Mouse (Mus musculus) CH12.LX (cell line): ENCODE measurements around the gene Pdlim3. TPM values are rescaled to one million over a fixed set of nuclear protein-coding genes. Genes with fewer than 3 reads are reported as not detected.

Source experiments
- DNase-seq: peaks from one replicate; pipeline ENCODE4 v3.0.0-alpha.2; 2013; ENCODE audit errors: extremely low read depth
- H3K27ac ChIP-seq: 2 replicates; pipeline ENCODE4 v1.5.1; 2012; ENCODE audit warnings: low read depth, mild to moderate bottlenecking, control low read depth, moderate library complexity; ENCODE audit not compliant: insufficient read depth
- H3K27me3 ChIP-seq: replicated peaks from 2 replicates; pipeline ENCODE3; 2012; ENCODE audit warnings: inconsistent platforms
- H3K36me3 ChIP-seq, 2 experiments: replicated peaks in 1 of 2; 2 replicates each; pipeline versions ENCODE3 to v1.6.1; 2012; ENCODE audit warnings: inconsistent platforms in 1 of 2, low read length in 1 of 2, mild to moderate bottlenecking in 1 of 2, mixed read lengths in 1 of 2, moderate library complexity in 1 of 2; ENCODE audit not compliant: control insufficient read depth in 1 of 2, insufficient read depth in 1 of 2
- H3K4me1 ChIP-seq, 2 experiments: 2 replicates each; pipeline ENCODE4 v1.6.1; 2012; ENCODE audit warnings: inconsistent platforms in 1 of 2, moderate library complexity in 1 of 2; ENCODE audit not compliant: insufficient read depth in 2 of 2, control insufficient read depth in 1 of 2
- H3K4me2 ChIP-seq: 2 replicates; pipeline ENCODE4 v1.6.1; 2012; ENCODE audit warnings: low read depth, mild to moderate bottlenecking, control low read depth; ENCODE audit not compliant: poor library complexity, insufficient read depth, severe bottlenecking
- H3K4me3 ChIP-seq, 3 experiments: fragments of 150-350 bp in 1 of 3; sonication (generic) in 1 of 3; replicated peaks in 1 of 3; 2 replicates each; pipeline versions ENCODE3 to v1.5.1; 2011 to 2012; ENCODE audit warnings: low read depth in 2 of 3, low read length in 2 of 3, mild to moderate bottlenecking in 2 of 3, moderate library complexity in 2 of 3, control low read depth in 1 of 3, improper control_type of control experiment in 1 of 3, inconsistent platforms in 1 of 3, mixed read lengths in 1 of 3; ENCODE audit not compliant: poor library complexity in 1 of 3
- H3K79me2 ChIP-seq: replicated peaks from 2 replicates; pipeline ENCODE4 v1.6.1; 2012; ENCODE audit warnings: mild to moderate bottlenecking, moderate library complexity; ENCODE audit not compliant: control insufficient read depth, poor library complexity, insufficient read depth, severe bottlenecking; ENCODE audit errors: extremely low read depth
- H3K9ac ChIP-seq: 2 replicates; pipeline ENCODE4 v1.6.1; 2012; ENCODE audit warnings: low read depth, mild to moderate bottlenecking, control low read depth, moderate library complexity; ENCODE audit not compliant: insufficient read depth
- H3K9me3 ChIP-seq: replicated peaks from 2 replicates; pipeline ENCODE3; 2012; ENCODE audit warnings: low read length, inconsistent platforms, mixed read lengths
- CHD2 ChIP-seq: IDR thresholded peaks from 2 replicates; pipeline ENCODE4 v1.6.1; 2011; ENCODE audit warnings: low read length, improper control_type of control experiment
- E2F4 ChIP-seq: IDR thresholded peaks from 2 replicates; pipeline ENCODE4 v1.6.1; 2011; ENCODE audit warnings: low read depth, low read length, improper control_type of control experiment; ENCODE audit not compliant: insufficient replicate concordance
- EP300 ChIP-seq: IDR thresholded peaks from 2 replicates; pipeline ENCODE4 v1.6.1; 2011; ENCODE audit warnings: low read length, improper control_type of control experiment
- IRF4 ChIP-seq: IDR thresholded peaks from 2 replicates; pipeline ENCODE4 v1.6.1; 2014; ENCODE audit warnings: low read depth, mild to moderate bottlenecking, inconsistent platforms, low read length, improper control_type of control experiment
- JUND ChIP-seq: conservative IDR thresholded peaks from 2 replicates; pipeline ENCODE4 v1.6.1; 2011; ENCODE audit warnings: low read depth, low read length, improper control_type of control experiment
- KAT2A ChIP-seq: IDR thresholded peaks from 2 replicates; pipeline ENCODE4 v1.6.1; 2012; ENCODE audit warnings: low read length, improper control_type of control experiment, inconsistent platforms; ENCODE audit not compliant: insufficient replicate concordance
- MAFK ChIP-seq: IDR thresholded peaks from 2 replicates; pipeline ENCODE4 v1.6.1; 2011; ENCODE audit warnings: low read length, improper control_type of control experiment; ENCODE audit not compliant: insufficient replicate concordance
- MAX ChIP-seq: IDR thresholded peaks from 2 replicates; pipeline ENCODE4 v1.6.1; 2011; ENCODE audit warnings: low read length, improper control_type of control experiment
- MAZ ChIP-seq: IDR thresholded peaks from 2 replicates; pipeline ENCODE4 v1.6.1; 2012; ENCODE audit warnings: low read depth, mild to moderate bottlenecking, inconsistent platforms, low read length, improper control_type of control experiment, moderate library complexity
- MYC ChIP-seq: IDR thresholded peaks from 2 replicates; pipeline ENCODE4 v1.6.1; 2011; ENCODE audit warnings: low read depth, mild to moderate bottlenecking, improper control_type of control experiment, low read length
- NELFE ChIP-seq: IDR thresholded peaks from 2 replicates; pipeline ENCODE4 v1.6.1; 2011; ENCODE audit warnings: low read depth, low read length, improper control_type of control experiment
- PAX5 ChIP-seq: IDR thresholded peaks from 2 replicates; pipeline ENCODE4 v1.6.1; 2012; ENCODE audit warnings: low read length, inconsistent platforms, mixed read lengths
- RAD21 ChIP-seq: IDR thresholded peaks from 2 replicates; pipeline ENCODE4 v1.6.1; 2011; ENCODE audit warnings: low read depth, mild to moderate bottlenecking, low read length, improper control_type of control experiment, moderate library complexity
- SIN3A ChIP-seq: IDR thresholded peaks from 2 replicates; pipeline ENCODE4 v1.6.1; 2012; ENCODE audit warnings: low read length, improper control_type of control experiment, inconsistent platforms
- TCF12 ChIP-seq: IDR thresholded peaks from 2 replicates; pipeline ENCODE4 v1.6.1; 2014; ENCODE audit warnings: low read depth, mild to moderate bottlenecking, inconsistent platforms, low read length, improper control_type of control experiment
- UBTF ChIP-seq: IDR thresholded peaks from 2 replicates; pipeline ENCODE4 v1.6.1; 2012; ENCODE audit warnings: low read depth, mild to moderate bottlenecking, inconsistent platforms, low read length, improper control_type of control experiment, moderate library complexity
- USF1 ChIP-seq: IDR thresholded peaks from 2 replicates; pipeline ENCODE4 v1.6.1; 2014; ENCODE audit warnings: low read depth, mild to moderate bottlenecking, inconsistent platforms, low read length, improper control_type of control experiment
- ZNF384 ChIP-seq: IDR thresholded peaks from 2 replicates; pipeline ENCODE4 v1.6.1; 2012; ENCODE audit warnings: low read depth, low read length, improper control_type of control experiment, inconsistent platforms
- dilution Hi-C: fragments of 300-500 bp; cut with MboI; formaldehyde crosslinking; loops from 2 replicates; pipeline ENCODE4 v1.14.3; 2020; ENCODE audit warnings: low sequenced_read_pairs; ENCODE audit not compliant: extremely low pct_unique_long_range_greater_than_20kb, extremely low pct_ligation_motif_present
- in situ Hi-C: fragments of 300-500 bp; cut with MboI; formaldehyde crosslinking; loops from 3 replicates; pipeline ENCODE4 v1.14.3; 2019; ENCODE audit warnings: low sequenced_read_pairs, low pct_ligation_motif_present, low pct_unique_long_range_greater_than_20kb, mixed read lengths
- polyA plus RNA-seq: library from polyadenylated mRNA; unstranded; fragments of >175 nt; gene quantifications from 2 replicates; pipeline ENCODE4 v1.2.1, GENCODE M21; 2012; ENCODE audit warnings: low read depth; ENCODE audit not compliant: insufficient read length
- total RNA-seq, 2 experiments: library from RNA; depleted of rRNA; stranded (reverse); fragments of 300-350 nt in 1 of 2; fragments of >200 nt in 1 of 2; gene quantifications; 2 replicates each; pipeline ENCODE4 v1.2.3; 2012 to 2014

Gene Pdlim3
- total and polyA plus RNA-seq, 3 experiments = 0.15 TPM; not detected in 2

GRCm38 (mm10) chr8:45903659-45904058 lies 18.4 kb downstream of the Pdlim3 start:
- H3K27me3 ChIP-seq = no peaks in the 10 kb centered on the region

GRCm38 (mm10) chr8:45905591-45906250 lies 20.5 kb downstream of the Pdlim3 start:
- peaks cover under 1 to 11% of the 10 kb centered on the region in 2 experiments; a peak in 2 of 4 replicates for H3K4me1 ChIP-seq
- dilution Hi-C loops = no loop called here
- no peak for DNase-seq
- H3K9ac ChIP-seq = no peak overlapping the region
- no peaks in the 10 kb centered on the region for H3K36me3 ChIP-seq
- no peaks in the 10 kb centered on the region for H3K79me2 ChIP-seq
- H3K9me3 ChIP-seq = no peaks in the 10 kb centered on the region
- H3K4me3 ChIP-seq = no peak overlapping the region
- no peak overlapping the region for H3K4me2 ChIP-seq
- no peak overlapping the region for H3K27ac ChIP-seq
- no peaks in the 10 kb centered on the region for H3K27me3 ChIP-seq
- no peak for TF ChIP-seq EP300
- no peak for TF ChIP-seq CHD2
- TF ChIP-seq TCF12 = no peak
- no peak for TF ChIP-seq SIN3A
- TF ChIP-seq MAFK = no peak
- no peak for TF ChIP-seq KAT2A
- no peak for TF ChIP-seq JUND
- no peak for TF ChIP-seq RAD21
- no peak for TF ChIP-seq MAX
- no peak for TF ChIP-seq MAZ
- in situ Hi-C loops = no loop called here

More at GRCm38 (mm10) chr8:45903659-45904058, 18.4 kb downstream of the Pdlim3 start:
- Histone ChIP-seq H3K4me3 (no peak overlapping the region), H3K4me2 (no peak overlapping the region), H3K79me2 (no peaks in the 10 kb centered on the region), H3K36me3 (no peaks in the 10 kb centered on the region), H3K9me3 (no peaks in the 10 kb centered on the region), H3K9ac (no peak overlapping the region), H3K27ac (no peak overlapping the region), H3K4me1 (peaks cover 6 to 18% of the 10 kb centered on the region in 2 experiments; a peak in 3 of 4 replicates)
- in situ Hi-C loops = no loop called here
- TF ChIP-seq UBTF (no peak), ZNF384 (no peak), RAD21 (no peak), USF1 (no peak), PAX5 (no peak), E2F4 (no peak), MYC (no peak), TCF12 (no peak), KAT2A (no peak), IRF4 (no peak), MAZ (no peak), NELFE (no peak), MAFK (no peak)
- dilution Hi-C loops = no loop called here
- no peak for DNase-seq
